Mouse (Mus musculus) neutrophil, adult 5-6 weeks (primary cell): ENCODE measurements around the gene Pld1. TPM values are rescaled to one million over a fixed set of nuclear protein-coding genes. Genes with fewer than 3 reads are reported as not detected.
"Not testable (repeated sequence)": the region's sequence is repeated elsewhere in the genome, so short reads cannot be mapped to it uniquely, and the experiment has no call there.

Experiments
- ATAC-seq: fragments of 151-379, 151-347 bp; 2 replicates; pipeline ENCODE4 v1.8.0; 2017; ENCODE audit warnings: mild to moderate bottlenecking, moderate TSS enrichment; ENCODE audit not compliant: insufficient number of reproducible peaks, poor library complexity, low FRiP score, severe bottlenecking; ENCODE audit errors: extremely low read depth
- total RNA-seq: library from RNA; stranded (forward); fragments of 200-1000 nt; gene quantifications from 2 replicates; pipeline ENCODE4 v1.2.3, GENCODE M21; 2017

The Pld1 gene
- total RNA-seq, 1 experiment from 2014 or later = 7.8 TPM

GRCm38 (mm10) chr3:27937144-27938110 lies 1.1 kb upstream of the Pld1 start:
- ATAC-seq = no peak

GRCm38 (mm10) chr3:27941634-27942033 lies 3.1 kb downstream of the Pld1 start:
- no peak for ATAC-seq

GRCm38 (mm10) chr3:27942991-27943390 lies 4.5 kb downstream of the Pld1 start:
- no peak for ATAC-seq

- not testable (repeated sequence) for ATAC-seq
Measured at GRCm38 (mm10) chr3:27945397-27945796, 6.9 kb downstream of the Pld1 start.

- ATAC-seq = no peak
Measured at GRCm38 (mm10) chr3:27949175-27949872, 10.8 kb downstream of the Pld1 start.

GRCm38 (mm10) chr3:27949873-27950250 lies 11.4 kb downstream of the Pld1 start:
- ATAC-seq = no peak

GRCm38 (mm10) chr3:27950726-27951125 lies 12.2 kb downstream of the Pld1 start:
- ATAC-seq = no peak

- ATAC-seq = no peak
Measured at GRCm38 (mm10) chr3:27951721-27952120, 13.2 kb downstream of the Pld1 start.

- no peak for ATAC-seq
Measured at GRCm38 (mm10) chr3:27956006-27956405, 17.5 kb downstream of the Pld1 start.

GRCm38 (mm10) chr3:27959221-27959620 lies 20.7 kb downstream of the Pld1 start:
- no peak for ATAC-seq

- ATAC-seq = no peak
Measured at GRCm38 (mm10) chr3:27961162-27961561, 22.7 kb downstream of the Pld1 start.

- ATAC-seq = no peak
Measured at GRCm38 (mm10) chr3:27963795-27964201, 25.3 kb downstream of the Pld1 start.

- ATAC-seq = no peak
Measured at GRCm38 (mm10) chr3:27968671-27969070, 30.2 kb downstream of the Pld1 start.

GRCm38 (mm10) chr3:27973936-27974335 lies 35.4 kb downstream of the Pld1 start:
- ATAC-seq = no peak

GRCm38 (mm10) chr3:27974981-27975380 lies 36.5 kb downstream of the Pld1 start:
- ATAC-seq = no peak

- no peak for ATAC-seq
Measured at GRCm38 (mm10) chr3:27976931-27977544, 38.5 kb downstream of the Pld1 start.

GRCm38 (mm10) chr3:27978030-27978723 lies 39.7 kb downstream of the Pld1 start:
- no peak for ATAC-seq

- no peak for ATAC-seq
Measured at GRCm38 (mm10) chr3:27981591-27981990, 43.1 kb downstream of the Pld1 start.

GRCm38 (mm10) chr3:27982436-27983017 lies 44.0 kb downstream of the Pld1 start:
- ATAC-seq = no peak
